In genomic region chr12:97469183-97469582, GRCm38 (mm10) we compare ENCODE assay signal across 19 mouse cellular contexts.
"Had no signal": no experiment of that assay in that cellular context is flagged by ENCODE, and none has a peak within 500 bp of the region (broad histone marks: within the 10 kb centered on the region; RNA-seq: fewer than 3 reads in every experiment).

No protein-coding gene starts in this region.

- H3K4me1 ChIP-seq: liver, embryonic 13.5 days; liver, embryonic 15.5 days; lung, embryonic 15.5 days; megakaryocyte, embryonic 14.5 days; midbrain, embryonic 13.5 days; midbrain, embryonic 15.5 days had no signal

- H3K4me3 ChIP-seq: liver, embryonic 13.5 days; liver, embryonic 15.5 days; lung, embryonic 15.5 days; megakaryocyte, embryonic 14.5 days; midbrain, embryonic 13.5 days; midbrain, embryonic 15.5 days had no signal

- ATAC-seq: liver, postnatal 0 days; lung, postnatal 0 days; midbrain, embryonic 13.5 days; midbrain, embryonic 15.5 days had no signal

- H3K36me3 ChIP-seq: liver, embryonic 13.5 days; liver, embryonic 15.5 days; lung, embryonic 15.5 days; midbrain, embryonic 13.5 days; midbrain, embryonic 15.5 days had no signal

- H3K9me3 ChIP-seq: liver, embryonic 13.5 days; liver, embryonic 15.5 days; lung, embryonic 15.5 days; megakaryocyte, embryonic 14.5 days; midbrain, embryonic 13.5 days; midbrain, embryonic 15.5 days had no signal

- H3K27me3 ChIP-seq: liver, embryonic 13.5 days; liver, embryonic 15.5 days; lung, embryonic 15.5 days; megakaryocyte, embryonic 14.5 days; midbrain, embryonic 13.5 days; midbrain, embryonic 15.5 days had no signal

- H3K27ac ChIP-seq: liver, embryonic 13.5 days; liver, embryonic 15.5 days; lung, embryonic 15.5 days; macrophage; midbrain, embryonic 13.5 days; midbrain, embryonic 15.5 days had no signal

- H3K4me2 ChIP-seq: liver, embryonic 11.5 days; liver, embryonic 13.5 days; liver, embryonic 15.5 days; lung, embryonic 15.5 days; midbrain, embryonic 11.5 days; midbrain, embryonic 13.5 days; midbrain, embryonic 15.5 days had no signal

- H3K9ac ChIP-seq: liver, embryonic 13.5 days; liver, embryonic 15.5 days; liver, postnatal 0 days; lung, embryonic 15.5 days; midbrain, embryonic 13.5 days; midbrain, embryonic 15.5 days had no signal

- DNase-seq: liver, embryonic 13.5 days; liver, postnatal 0 days; lung, adult 2 months; lung, postnatal 14 days; lung, postnatal 36 days; right cerebral cortex, postnatal 14 days; spleen, adult 18-20 months; thymus, adult 18-20 months; thymus, postnatal 25 days; thymus, postnatal 4 days had no signal
